Mouse (Mus musculus) cerebellum, adult 11 months (tissue): Measurements from ENCODE around the gene Tsen54.

Experiments used
- DNase-seq: peaks from one replicate; pipeline ENCODE4 v3.0.0; 2022

Tsen54 gene

GRCm38 (mm10) chr11:115814605-115815450, at the start of gene Tsen54:
TSS of gene Tsen54 (plus strand) at chr11:115814724.
- peak; percentile 87 for DNase-seq

GRCm38 (mm10) chr11:115765103-115765606, 49.4 kb upstream of the Tsen54 start, which contains the start of gene Tmem94:
TSS of gene Tmem94 (plus strand) at chr11:115765433.
- peak; percentile 97 for DNase-seq

- no peak for DNase-seq
These were observed 48.9 kb upstream of the Tsen54 start for GRCm38 (mm10) chr11:115765607-115766141.

- no peak for DNase-seq
These were observed 48.1 kb upstream of the Tsen54 start for GRCm38 (mm10) chr11:115766356-115766943.

- no peak for DNase-seq
These were observed 47.5 kb upstream of the Tsen54 start for GRCm38 (mm10) chr11:115766981-115767380.

GRCm38 (mm10) chr11:115768896-115769295, 45.6 kb upstream of the Tsen54 start:
- DNase-seq = no peak

GRCm38 (mm10) chr11:115774653-115775052, 39.9 kb upstream of the Tsen54 start:
- DNase-seq = no peak

GRCm38 (mm10) chr11:115775821-115776665, 38.5 kb upstream of the Tsen54 start:
- DNase-seq = peak; percentile 44

GRCm38 (mm10) chr11:115776954-115777353, 37.6 kb upstream of the Tsen54 start:
- no peak for DNase-seq

GRCm38 (mm10) chr11:115777487-115778335, 36.8 kb upstream of the Tsen54 start:
- no peak for DNase-seq

- no peak for DNase-seq
These were observed 35.4 kb upstream of the Tsen54 start for GRCm38 (mm10) chr11:115779038-115779571.

- DNase-seq = no peak
These were observed 34.1 kb upstream of the Tsen54 start for GRCm38 (mm10) chr11:115780141-115781070.

- no peak for DNase-seq
These were observed 28.1 kb upstream of the Tsen54 start for GRCm38 (mm10) chr11:115786473-115786872.

GRCm38 (mm10) chr11:115789787-115790186, 24.7 kb upstream of the Tsen54 start:
- peak; percentile 68 for DNase-seq

- peak; percentile 61 for DNase-seq
These were observed 22.6 kb upstream of the Tsen54 start for GRCm38 (mm10) chr11:115791919-115792318.

- peak; percentile 41 for DNase-seq
These were observed 22.2 kb upstream of the Tsen54 start for GRCm38 (mm10) chr11:115792353-115792752.

- no peak for DNase-seq
These were observed 17.6 kb upstream of the Tsen54 start for GRCm38 (mm10) chr11:115796898-115797297.

GRCm38 (mm10) chr11:115797665-115798064, 16.9 kb upstream of the Tsen54 start:
- DNase-seq = no peak

GRCm38 (mm10) chr11:115800981-115801380, 13.5 kb upstream of the Tsen54 start:
- no peak for DNase-seq

GRCm38 (mm10) chr11:115803072-115803709, 11.3 kb upstream of the Tsen54 start:
- no peak for DNase-seq
